Mouse (Mus musculus): ENCODE measurements around the gene Ano2. TPM values are rescaled to one million over a fixed set of nuclear protein-coding genes. Genes with fewer than 3 reads are reported as not detected.

Ano2 gene
- polyA plus RNA-seq, 1 experiment from 2014 or later, result 0.27 TPM

Other genes starting within 250 kb of the Ano2 start
- gene Cd9, start 195.6 kb upstream of the Ano2 start, polyA plus RNA-seq (2015; fragmentation: Nextera tagmentation; extraction: Ambion mirVana), result 452 and 514 TPM in 2 replicates
- gene Vwf, start 143.6 kb upstream of the Ano2 start, polyA plus RNA-seq (2015; fragmentation: Nextera tagmentation; extraction: Ambion mirVana), result 5.4 and 6.9 TPM in 2 replicates

Data from stomach, embryonic 16.5 days (tissue).